Mouse (Mus musculus) spleen, adult 2 months (tissue): ENCODE results near the gene Adpgk.

Experiments used
- CTCF ChIP-seq: fragments of 200-500 bp; IDR thresholded peaks from 2 replicates; pipeline ENCODE4 v1.5.1; 2011; ENCODE audit warnings: mild to moderate bottlenecking, inconsistent platforms; ENCODE audit not compliant: insufficient read depth, insufficient read length, insufficient replicate concordance; ENCODE audit errors: extremely low read depth
- POLR2A ChIP-seq: fragments of 200-500 bp; IDR thresholded peaks from 2 replicates; pipeline ENCODE4 v1.6.1; 2011; ENCODE audit warnings: low read depth, low read length, inconsistent platforms

GRCm38 (mm10) chr9:59288685-59289410 lies 2.5 kb upstream of the Adpgk start:
- TF ChIP-seq CTCF (no peak), POLR2A (no peak)
